Comparison of ENCODE assay signal across 9 mouse cellular contexts in genomic region chr6:38134806-38135559, GRCm38 (mm10). TPM values are rescaled to one million over a fixed set of nuclear protein-coding genes. Genes with fewer than 3 reads are reported as not detected.
A peak's percentile ranks its signal among the peaks of the same experiment; 100 is the strongest.
DNase-seq lines count a peak whose midpoint lies in the region; ATAC-seq and TF ChIP-seq lines count a peak whose summit lies in the region.
"Had no signal": no experiment of that assay in that cellular context is flagged by ENCODE, and none has a peak within 500 bp of the region (broad histone marks: within the 10 kb centered on the region; RNA-seq: fewer than 3 reads in every experiment).

No protein-coding gene starts in this region.

- H3K9me3 ChIP-seq in forebrain, postnatal 0 days (ENCODE audit: low read length), result no peaks in the 10 kb centered on the region
- H3K9me3 ChIP-seq in forebrain, embryonic 12.5 days, result no peaks in the 10 kb centered on the region
- no peaks in the 10 kb centered on the region for H3K9me3 ChIP-seq in liver, embryonic 11.5 days (ENCODE audit: control insufficient read depth, low read length)

- H3K9ac ChIP-seq in forebrain, postnatal 0 days, result no peak overlapping the region
- H3K9ac ChIP-seq in forebrain, embryonic 12.5 days, result no peak overlapping the region
- H3K9ac ChIP-seq in liver, embryonic 11.5 days (ENCODE audit: low read depth, low read length), result no peak overlapping the region

- H3K27me3 ChIP-seq in forebrain, postnatal 0 days (ENCODE audit: insufficient read depth, low read length), result no peaks in the 10 kb centered on the region
- H3K27me3 ChIP-seq in forebrain, embryonic 12.5 days, result no peaks in the 10 kb centered on the region
- no peaks in the 10 kb centered on the region for H3K27me3 ChIP-seq in liver, embryonic 11.5 days (replicated peaks; ENCODE audit: control insufficient read depth, insufficient read depth, low read length)

- H3K4me2 ChIP-seq in forebrain, postnatal 0 days (ENCODE audit: low read depth), result no peak overlapping the region
- H3K4me2 ChIP-seq in forebrain, embryonic 12.5 days, result no peak overlapping the region
- H3K4me2 ChIP-seq in liver, embryonic 11.5 days, result no peak overlapping the region

- peaks cover 54% of the 10 kb centered on the region for H3K36me3 ChIP-seq in forebrain, postnatal 0 days (ENCODE audit: insufficient read depth)
- H3K36me3 ChIP-seq in forebrain, embryonic 12.5 days (replicated peaks), result peaks cover 57% of the 10 kb centered on the region
- H3K36me3 ChIP-seq in liver, embryonic 11.5 days (ENCODE audit: control insufficient read depth, insufficient read depth, low read length), result peaks cover 6% of the 10 kb centered on the region

- peak; percentile 12; the same call in 1 of the 2 replicates for ATAC-seq in forebrain, postnatal 0 days
- ATAC-seq in forebrain, embryonic 12.5 days (ENCODE audit: low FRiP score), result no peak
- no peak for ATAC-seq in liver, embryonic 11.5 days (replicated peaks; ENCODE audit: low FRiP score)

- no peak overlapping the region for H3K4me3 ChIP-seq in forebrain, postnatal 0 days (ENCODE audit: low read depth, low read length)
- H3K4me3 ChIP-seq in forebrain, embryonic 12.5 days (replicated peaks), result no peak overlapping the region
- no peak overlapping the region for H3K4me3 ChIP-seq in liver, embryonic 11.5 days (ENCODE audit: low read depth, low read length)

- peak; percentile 54 for DNase-seq in forebrain, postnatal 0 days
- peak; percentile 93 for DNase-seq in 3T3-L1 (ENCODE audit: low read depth, low spot score)
- DNase-seq in cerebellum, adult 9-11 months, result peak; percentile 73
- DNase-seq in layer of hippocampus, adult 9-10 months (ENCODE audit: low spot score), result peak; percentile 44
- no peak for DNase-seq in liver, embryonic 11.5 days (ENCODE audit: low spot score)
- DNase-seq in embryo, embryonic 11 days, result no peak
- DNase-seq in ovary, adult 18-20 months (ENCODE audit: low spot score), result no peak

- 75% methylated on average over 8 of the region's 8 CpGs for WGBS in forebrain, postnatal 0 days
- 89% methylated on average over 8 of the region's 8 CpGs for WGBS in forebrain, embryonic 12.5 days
- 83% methylated on average over 8 of the region's 8 CpGs for WGBS in liver, embryonic 11.5 days

- no peak overlapping the region for H3K27ac ChIP-seq in forebrain, postnatal 0 days (ENCODE audit: low read depth, low read length)
- H3K27ac ChIP-seq in forebrain, embryonic 12.5 days, result no peak overlapping the region
- H3K27ac ChIP-seq in liver, embryonic 11.5 days (ENCODE audit: low read depth, low read length), result no peak overlapping the region
- H3K27ac ChIP-seq: kidney, postnatal 0 days had no signal

- no peak for TF ChIP-seq CTCF in forebrain, postnatal 0 days (IDR thresholded peaks at IDR 0.05; ENCODE audit: low read depth)

- H3K4me1 ChIP-seq in forebrain, postnatal 0 days (ENCODE audit: insufficient read depth), result no peaks in the 10 kb centered on the region; the same call in 1 of the 2 replicates
- H3K4me1 ChIP-seq in forebrain, embryonic 12.5 days, result no peaks in the 10 kb centered on the region
- no peaks in the 10 kb centered on the region for H3K4me1 ChIP-seq in liver, embryonic 11.5 days (replicated peaks; ENCODE audit: control insufficient read depth, insufficient read depth, low read length)

RNA-seq across cellular contexts. Expression of gene Atp6v0a4, which starts 10.6 kb away (rescaled TPM):
- 0.33 and 2.6 TPM in 2 replicates for total RNA-seq in forebrain, postnatal 0 days (2014; rRNA removed)
- 0.14 and 0.15 TPM in 2 replicates for polyA plus RNA-seq in forebrain, postnatal 0 days (2015; fragmentation: Nextera tagmentation; extraction: Ambion mirVana)
- polyA plus RNA-seq in forebrain, embryonic 12.5 days (2016; fragmentation: Nextera tagmentation; extraction: Ambion mirVana), result 0.29 TPM in 1 of 2 replicates, not detected in the other
- 0.27 and 0.29 TPM in 2 replicates for polyA plus RNA-seq in liver, embryonic 11.5 days (2014; fragmentation: Nextera tagmentation; extraction: Ambion mirVana)

RNA-seq across cellular contexts. Expression of gene Tmem213, which starts 25.9 kb away (rescaled TPM):
- not detected in 2 replicates for total RNA-seq in forebrain, postnatal 0 days (2014; rRNA removed)
- polyA plus RNA-seq in forebrain, postnatal 0 days (2015; fragmentation: Nextera tagmentation; extraction: Ambion mirVana), result not detected in 2 replicates
- not detected in 2 replicates for polyA plus RNA-seq in forebrain, embryonic 12.5 days (2016; fragmentation: Nextera tagmentation; extraction: Ambion mirVana)
- polyA plus RNA-seq in liver, embryonic 11.5 days (2014; fragmentation: Nextera tagmentation; extraction: Ambion mirVana), result not detected in 2 replicates

Comparison
In these comparisons a context has a peak if more than half of its experiments do, and no peak if none do; other contexts are left out.
1. DNase-seq: peak in forebrain, postnatal 0 days (single experiment), 3T3-L1 (single experiment), cerebellum, adult 9-11 months (single experiment) and layer of hippocampus, adult 9-10 months (single experiment); none in liver, embryonic 11.5 days (single experiment), embryo, embryonic 11 days (single experiment) and ovary, adult 18-20 months (single experiment).